Mouse (Mus musculus) spleen, embryonic (tissue): ENCODE measurements around the gene Ilf2.

ENCODE experiments used
- CTCF ChIA-PET: fragments of 350-600 bp; sonication (Branson Sonifier 250); formaldehyde crosslinking; loops from one replicate; lab custom pipeline; 2022; lab: Charles Lee

The Ilf2 gene

DNA sequence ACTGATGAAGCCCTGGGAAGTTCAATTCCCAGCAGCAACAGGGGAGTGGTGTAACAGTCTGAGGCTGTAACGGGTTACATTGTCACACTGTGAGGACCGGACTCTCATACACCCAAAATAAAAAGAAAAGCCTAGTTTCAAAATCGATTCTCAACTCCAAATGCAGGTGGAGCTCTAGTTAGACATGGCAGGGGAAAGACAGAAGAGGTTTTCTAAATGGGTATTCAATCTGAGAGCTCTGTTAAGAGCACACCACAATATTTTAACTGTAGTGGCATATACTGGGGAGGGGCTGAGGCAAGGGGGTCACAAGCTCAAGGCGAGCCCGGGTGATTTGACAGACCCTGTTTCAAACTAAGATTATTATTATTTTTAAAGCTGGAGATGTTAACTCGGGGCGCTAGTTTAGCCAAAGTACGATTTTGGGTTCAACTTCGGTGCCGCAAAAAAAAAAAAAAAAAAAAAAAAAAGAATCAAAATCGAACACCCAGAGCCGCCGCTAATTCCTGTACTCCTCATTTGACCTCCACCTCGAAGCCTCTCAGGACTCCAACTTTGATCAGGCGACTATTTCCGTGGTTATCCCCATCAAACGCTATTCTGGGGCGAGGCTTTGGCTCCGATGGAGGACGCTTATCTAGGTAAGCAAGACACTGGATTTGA lies 32.5 kb downstream of the Ilf2 start:
- CTCF ChIA-PET, result no interaction called here

DNA sequence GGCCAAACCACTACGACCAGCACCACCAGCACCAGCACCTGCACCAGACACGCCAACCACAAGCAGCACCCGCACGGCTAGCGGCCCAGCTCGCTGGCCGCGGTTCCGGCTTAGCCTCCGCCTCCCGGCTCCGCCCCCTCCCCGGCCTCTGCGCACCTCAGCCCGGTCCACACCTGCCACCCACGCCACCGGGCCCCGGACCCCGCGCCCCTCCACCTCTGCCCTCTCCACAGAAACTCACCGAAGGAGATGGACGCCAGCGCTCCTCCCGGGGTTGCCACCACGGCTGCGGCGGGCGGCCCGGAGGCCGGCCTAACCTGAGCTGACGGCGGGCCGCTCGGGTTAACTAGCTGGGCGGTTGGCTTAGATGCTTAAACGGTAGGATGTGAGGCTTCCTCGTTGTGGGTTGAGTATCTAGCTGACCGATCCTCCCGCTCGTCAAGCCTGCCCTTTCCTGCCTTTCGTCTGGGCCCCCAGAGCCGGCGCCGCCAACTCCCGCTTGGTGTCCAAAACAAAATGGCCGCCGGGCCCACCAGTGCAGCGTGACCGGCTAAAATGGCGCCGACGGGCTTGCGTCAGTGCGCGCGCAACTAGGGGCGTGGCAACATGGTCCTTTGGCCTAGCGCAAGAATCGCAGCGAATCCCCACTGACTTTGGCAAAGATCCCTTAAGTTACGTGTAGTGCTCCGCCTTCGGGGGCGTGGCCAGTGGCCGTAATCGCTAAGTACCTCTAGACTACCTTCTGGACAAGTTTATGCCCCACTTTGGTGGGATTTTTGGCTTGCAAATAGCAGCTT lies 33.2 kb downstream of the Ilf2 start, which contains the start of gene Chtop:
Chtop (minus strand) TSS at position 549 of the 797 bp plus-strand sequence.
- CTCF ChIA-PET, result no interaction called here

DNA sequence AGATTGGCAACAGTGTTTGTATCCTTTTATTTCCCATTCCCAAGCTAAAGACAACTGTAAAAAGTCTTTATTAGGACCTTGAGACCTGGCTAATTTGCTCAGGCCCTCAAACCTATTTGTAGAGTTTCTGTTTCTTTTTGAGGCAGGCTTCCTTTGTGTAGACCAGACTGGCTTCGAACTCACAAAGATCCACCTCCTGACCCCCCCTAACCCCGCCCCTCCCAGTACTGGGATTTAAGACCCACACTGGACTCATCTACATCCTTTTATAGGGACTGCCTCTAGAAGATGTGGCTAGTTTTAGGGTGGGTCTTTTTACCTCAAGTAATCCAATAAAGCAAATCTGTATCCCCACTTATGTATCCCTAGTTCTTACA lies 33.8 kb downstream of the Ilf2 start:
- CTCF ChIA-PET, result no interaction called here

DNA sequence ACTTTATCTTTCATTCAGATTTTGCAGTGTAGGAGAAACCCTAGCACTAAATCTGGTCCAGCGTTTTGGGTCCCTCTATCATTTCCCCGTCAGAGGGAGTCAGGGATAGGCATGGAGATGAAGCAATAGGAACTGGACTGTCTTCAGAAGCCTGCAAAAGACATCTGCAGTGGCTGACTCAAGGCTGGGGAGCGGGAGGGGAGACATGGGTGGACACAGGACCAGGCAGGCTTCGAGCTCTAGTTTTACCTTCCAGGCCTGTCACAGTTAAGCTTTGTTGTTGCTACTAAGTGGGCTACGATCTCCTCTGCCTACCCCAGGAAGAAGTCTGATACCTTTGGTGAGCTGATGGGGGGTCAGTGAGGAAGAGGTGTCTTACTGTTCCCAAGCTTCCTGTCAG lies 36.4 kb downstream of the Ilf2 start:
- CTCF ChIA-PET, result interaction anchor here (0.6 to 1.1 kb wide), 2 partner anchors 100 to 103 kb away, joined by 3 to 4 read pairs; no protein-coding TSS in a partner anchor

DNA sequence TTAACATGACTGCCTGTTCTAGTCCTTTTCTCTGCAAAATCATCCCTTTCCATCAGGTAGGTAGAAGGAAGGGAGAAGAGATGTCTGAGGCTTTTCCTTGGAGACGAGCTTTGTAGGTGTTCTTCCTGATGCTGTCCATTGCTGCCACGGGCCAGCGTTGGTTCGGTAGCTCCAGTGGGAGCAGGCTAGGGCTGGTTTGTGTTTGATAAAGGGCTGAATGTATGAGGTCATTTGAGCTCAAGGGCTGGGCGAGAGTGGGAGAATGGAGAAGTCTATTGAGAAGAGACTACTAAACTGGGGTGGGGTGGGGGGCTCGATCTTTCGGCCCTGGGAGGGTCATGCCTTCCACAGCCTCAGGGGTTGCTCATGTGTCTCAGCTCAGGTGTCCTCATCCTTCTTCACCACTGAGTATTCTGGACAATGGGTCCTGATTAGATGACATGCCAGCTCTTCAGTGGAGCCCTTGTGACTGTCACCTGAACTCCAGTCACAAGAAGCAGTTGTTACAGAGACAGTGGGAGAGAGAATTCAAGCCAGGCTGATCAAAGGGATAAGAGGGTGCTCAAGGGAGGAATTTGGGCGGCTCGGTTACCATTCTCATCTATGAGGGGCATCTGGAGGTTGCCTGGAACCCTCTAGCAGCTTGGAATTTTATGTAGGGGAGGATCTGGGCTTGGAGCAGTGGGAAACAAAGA lies 37.2 kb downstream of the Ilf2 start:
- CTCF ChIA-PET, result no interaction called here

DNA sequence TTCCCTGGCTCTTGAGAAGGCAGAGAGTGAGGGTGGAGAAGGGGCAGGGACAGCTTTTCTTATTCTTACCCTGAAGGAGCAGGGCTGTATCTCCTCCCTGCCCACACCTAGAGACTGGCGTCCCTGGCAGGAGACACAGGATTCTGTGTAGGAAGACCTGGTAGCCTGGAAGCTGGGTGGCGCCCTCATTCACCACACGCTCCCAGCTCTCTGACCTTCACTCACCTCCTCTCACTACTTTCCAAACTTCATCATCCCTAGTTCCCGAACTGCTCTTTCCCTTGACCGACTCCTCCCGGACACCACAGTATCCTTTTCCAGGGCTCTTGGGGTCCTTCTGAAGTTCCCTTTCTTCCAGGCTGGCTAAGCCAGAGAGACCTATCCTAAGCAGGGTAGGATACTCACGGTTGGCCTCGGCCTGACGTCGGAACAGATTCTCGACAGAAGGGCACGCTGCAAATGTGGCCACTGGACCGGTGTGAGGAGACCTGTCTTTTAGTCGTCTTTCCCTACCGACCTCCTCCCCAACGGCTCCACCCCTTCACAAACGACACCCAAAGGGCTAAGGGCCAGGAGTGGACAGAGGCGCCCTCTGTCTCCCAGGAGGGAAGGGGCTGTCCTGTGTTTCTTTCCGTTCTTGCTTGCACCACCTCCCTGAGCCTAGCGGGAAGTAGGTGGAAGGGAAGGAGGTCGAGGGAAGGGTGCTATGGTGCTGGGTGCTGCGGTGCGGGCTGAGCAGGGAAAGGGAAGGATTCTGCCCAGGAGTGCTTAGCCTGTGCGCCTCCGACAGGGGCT lies 38.1 kb downstream of the Ilf2 start, which contains the start of the genes S100a1 and S100a13:
S100a1 (minus strand) TSS at position 597 of the 795 bp plus-strand sequence.
S100a13 (plus strand) TSS at position 640 of the 795 bp plus-strand sequence.
- CTCF ChIA-PET, result no interaction called here

DNA sequence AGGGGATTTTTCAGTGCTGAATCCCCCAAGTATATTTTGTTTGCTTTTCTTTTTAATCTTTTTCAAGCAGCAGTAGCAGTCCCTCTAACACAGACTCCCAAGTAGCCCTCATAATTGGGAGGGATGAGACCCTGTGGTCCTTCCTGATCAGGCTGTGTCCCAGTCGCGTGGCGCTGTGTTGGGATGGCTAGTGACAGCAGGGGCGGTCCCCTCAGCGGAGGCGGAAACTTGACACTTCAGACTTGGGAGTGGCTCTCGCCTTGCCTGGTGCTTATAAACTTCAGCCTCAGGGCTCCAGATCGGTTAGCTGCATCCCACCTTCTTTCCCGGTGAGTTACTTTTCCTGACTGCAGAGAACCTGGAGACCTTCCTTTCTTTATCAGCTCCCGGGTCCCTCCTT lies 38.8 kb downstream of the Ilf2 start:
- CTCF ChIA-PET, result no interaction called here

DNA sequence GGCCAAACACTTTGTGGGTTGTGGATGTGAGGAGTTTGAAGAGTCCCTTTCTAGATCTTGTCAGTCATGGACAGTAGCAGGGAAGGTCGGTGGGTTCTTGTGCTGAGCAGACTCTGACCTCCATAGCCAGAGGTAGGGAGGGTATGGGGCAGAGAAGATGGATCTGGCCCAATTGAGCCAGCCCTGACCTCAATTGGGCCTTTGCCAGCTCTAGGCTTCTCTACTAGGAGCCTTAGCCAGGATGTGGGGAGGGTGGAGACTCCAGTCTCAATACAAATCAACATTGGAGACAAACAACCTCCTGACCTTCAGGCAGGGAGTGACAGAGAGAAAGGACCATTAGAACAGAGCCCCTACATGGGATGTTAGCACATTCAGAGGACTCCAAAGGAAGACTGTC lies 39.3 kb downstream of the Ilf2 start:
- CTCF ChIA-PET, result no interaction called here

DNA sequence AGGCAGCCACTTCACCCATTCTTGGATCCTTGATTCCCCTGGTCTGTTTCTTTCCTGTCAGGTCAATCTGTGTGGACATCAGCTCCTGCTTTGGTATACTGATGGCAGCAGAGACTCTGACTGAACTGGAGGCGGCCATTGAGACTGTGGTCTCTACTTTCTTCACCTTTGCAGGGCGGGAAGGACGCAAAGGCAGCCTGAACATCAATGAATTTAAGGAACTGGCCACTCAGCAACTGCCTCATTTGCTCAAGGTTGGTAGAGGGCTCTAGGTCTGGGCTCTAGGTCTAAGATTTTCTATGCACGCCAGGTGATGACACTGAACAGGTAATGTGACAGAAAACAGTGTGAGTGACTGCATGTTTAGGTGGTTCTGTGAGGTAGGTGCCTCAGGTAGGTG lies 39.9 kb downstream of the Ilf2 start:
- CTCF ChIA-PET, result no interaction called here

DNA sequence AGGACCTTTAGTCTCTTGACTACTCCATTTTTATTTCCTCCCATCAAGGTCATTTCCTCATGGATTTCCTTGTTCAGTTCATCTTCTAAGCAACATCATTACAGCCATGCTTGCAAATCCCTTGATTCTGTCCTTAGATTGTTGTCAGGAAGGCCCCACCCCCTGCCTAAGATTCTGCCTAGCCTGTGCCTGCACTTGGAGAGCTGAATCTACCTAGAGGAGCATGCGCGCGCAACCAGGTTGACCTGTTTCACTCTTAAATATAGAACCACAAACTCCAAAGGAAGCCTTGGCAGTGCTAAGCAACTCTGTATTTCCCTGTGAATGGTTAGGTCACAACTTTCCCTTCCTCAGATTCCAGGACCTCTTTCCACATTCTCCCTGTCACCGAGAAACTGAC lies 41.8 kb downstream of the Ilf2 start:
- CTCF ChIA-PET, result no interaction called here

DNA sequence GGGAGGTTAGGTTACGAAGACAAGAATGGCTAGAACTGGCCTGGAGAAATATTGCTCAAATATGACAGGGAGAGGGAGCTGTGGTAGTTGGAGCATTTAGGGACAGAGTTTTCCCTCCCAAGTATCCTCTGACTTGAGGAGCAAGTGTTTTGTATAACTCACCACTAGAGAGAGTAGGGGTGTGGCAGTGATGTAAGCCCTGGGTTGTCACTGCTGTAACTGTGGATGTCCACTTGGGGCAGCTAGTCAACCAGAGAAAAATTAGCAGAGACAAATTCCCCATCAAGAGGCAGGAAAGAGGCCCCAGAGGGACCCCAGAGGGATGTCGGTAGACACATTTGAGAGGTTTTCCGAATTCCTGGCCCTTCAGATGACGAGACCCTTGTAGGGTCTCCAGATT lies 49.5 kb downstream of the Ilf2 start:
- CTCF ChIA-PET, result interaction anchor here (0.6 kb wide), 1 partner anchor 121 kb away, joined by 3 read pairs; no protein-coding TSS in a partner anchor

DNA sequence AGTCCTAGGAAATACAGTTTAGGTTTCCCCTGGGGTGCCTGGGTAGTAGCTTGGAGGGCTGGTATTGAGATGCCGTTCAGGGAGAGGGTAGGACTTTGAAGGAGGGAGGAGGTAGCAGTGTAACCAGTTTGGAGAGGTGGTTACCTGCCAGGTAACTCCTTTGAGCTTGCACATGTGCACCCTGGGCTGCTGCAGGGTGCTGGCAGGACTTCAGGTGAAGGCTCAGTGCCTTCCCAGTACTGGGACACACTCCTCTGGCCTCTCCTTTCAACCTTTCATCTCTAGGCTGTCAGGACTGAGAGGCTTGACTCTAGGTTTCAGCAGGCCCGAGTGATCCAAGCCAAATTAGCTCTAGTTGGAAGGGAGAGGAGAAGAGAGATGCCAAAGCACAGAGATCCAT lies 50.1 kb downstream of the Ilf2 start:
- CTCF ChIA-PET, result no interaction called here

DNA sequence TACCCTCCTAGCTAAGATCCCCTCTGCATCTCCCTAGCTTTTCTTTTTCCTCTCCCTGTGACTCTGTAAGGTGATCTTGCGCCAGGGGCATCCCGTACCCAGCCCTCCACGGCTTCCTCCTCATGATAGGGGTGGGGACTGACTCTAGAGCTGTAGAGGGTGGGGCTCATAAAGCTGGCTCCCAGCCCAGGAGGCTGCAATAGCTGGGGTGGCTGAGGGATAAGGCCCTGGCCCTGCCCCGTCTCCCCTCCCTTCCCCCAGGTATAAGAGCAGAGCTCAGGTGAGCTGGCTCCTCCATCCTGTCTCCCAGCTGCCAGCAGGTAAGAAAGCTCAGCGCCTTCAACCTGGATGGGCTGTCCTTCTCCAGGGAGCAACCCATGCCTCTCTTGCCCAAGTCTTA lies 50.7 kb downstream of the Ilf2 start, which contains the start of gene S100a14:
S100a14 (plus strand) TSS at position 277 of the 400 bp plus-strand sequence.
- CTCF ChIA-PET, result no interaction called here

DNA sequence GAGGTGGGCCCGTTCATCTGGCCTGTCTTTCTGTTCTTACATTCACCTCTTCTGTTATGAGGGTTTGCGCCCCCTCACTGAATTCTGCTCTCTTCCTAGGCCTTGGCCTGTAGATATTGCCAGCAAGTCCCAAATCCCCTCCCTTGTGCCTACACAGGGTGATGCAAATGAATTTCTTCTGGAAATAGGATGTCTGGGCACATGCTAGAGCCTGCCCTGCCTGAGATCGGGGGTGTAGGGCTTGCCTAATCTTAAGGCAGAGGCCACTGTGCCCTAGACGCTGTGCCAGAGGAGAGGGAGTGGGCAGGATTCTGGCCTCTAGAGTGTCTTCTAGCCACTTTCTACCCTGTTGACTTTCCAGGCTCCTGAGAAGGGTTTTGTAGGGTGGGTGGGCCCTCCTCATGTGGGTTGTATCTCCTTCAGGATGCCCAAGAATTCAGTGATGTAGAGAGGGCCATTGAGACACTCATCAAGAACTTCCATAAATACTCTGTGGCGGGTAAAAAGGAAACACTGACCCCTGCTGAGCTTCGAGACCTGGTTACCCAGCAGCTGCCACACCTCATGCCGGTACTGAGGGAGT lies 51.5 kb downstream of the Ilf2 start:
- CTCF ChIA-PET, result no interaction called here

DNA sequence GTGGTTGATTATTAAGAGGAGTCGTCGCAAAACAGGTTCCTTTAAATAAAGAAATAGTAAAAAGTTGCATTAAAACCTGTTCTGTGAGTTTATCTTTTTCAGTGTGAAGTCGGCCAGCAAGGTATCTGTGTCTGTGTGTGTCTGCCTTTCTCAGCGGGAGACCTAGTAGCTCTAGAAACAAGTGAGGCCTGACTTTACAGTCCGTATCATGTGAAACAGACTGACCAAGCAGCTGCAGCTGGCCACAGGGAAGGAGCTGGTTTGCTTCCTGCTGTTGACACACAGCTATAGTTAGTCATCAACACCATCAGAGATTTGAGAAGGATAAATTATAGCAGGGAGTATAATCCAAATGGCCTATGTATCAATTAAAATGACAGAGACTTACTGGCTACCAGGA lies 55.8 kb downstream of the Ilf2 start:
- CTCF ChIA-PET, result no interaction called here

DNA sequence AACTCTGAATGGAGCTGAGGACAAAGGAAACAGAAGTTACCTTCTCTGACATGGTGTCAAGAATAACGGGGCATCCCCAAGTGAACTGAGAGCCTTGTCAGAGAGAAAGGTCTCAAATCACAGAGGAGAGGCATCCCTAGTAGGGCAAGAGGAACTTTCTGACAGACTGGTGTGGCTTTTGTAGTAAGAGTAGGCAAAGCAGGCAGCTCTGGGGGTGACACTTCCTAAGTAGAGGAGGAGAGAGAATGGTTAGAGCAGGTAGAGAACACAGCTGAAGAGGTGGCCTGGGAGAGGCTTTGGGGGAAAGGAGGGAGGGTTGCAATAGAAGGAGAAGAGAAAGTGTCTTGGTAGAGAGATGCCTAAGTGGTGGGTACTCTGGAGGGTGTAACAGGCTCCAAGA lies 59.5 kb downstream of the Ilf2 start:
- CTCF ChIA-PET, result no interaction called here

DNA sequence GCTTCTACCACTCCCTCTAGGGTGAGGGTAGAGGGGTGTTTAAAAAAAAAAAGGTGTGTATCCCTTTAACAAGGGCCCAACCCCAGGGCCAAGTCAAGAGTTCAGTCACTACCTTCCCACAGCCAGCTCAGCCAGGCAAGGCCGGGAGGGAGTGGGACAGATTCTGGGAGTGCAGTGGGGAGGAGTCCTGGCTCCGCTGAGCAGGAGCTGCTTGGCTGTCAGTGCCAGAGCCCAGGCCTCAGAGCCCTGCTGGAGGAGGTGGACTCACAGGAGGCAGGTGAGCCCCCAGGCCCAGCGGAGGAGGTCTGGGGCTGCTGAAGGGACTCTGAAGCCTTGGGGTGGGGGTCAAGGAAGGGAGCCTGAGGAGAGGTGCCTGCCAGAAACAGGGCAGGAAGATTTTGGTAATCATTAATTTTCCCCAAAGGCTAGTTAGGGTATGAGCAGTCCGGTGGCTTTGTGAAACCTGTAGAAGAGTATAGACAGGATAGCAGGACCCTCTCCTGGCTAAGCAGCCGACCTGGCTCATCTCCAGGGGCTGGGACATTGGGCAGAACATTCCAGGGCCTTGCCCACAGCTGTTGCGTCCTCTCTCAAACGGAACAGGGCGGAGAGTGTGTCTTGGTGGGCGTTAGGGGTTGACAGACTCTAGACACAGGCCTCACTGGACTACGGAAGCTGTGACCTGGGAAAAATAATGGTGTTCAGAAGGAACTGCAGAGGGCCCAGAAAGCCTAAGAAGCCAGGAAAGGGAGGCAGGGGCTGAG lies 61.4 kb downstream of the Ilf2 start, which contains the start of gene S100a16:
S100a16 (plus strand) TSS at position 114 of the 764 bp plus-strand sequence.
- CTCF ChIA-PET, result interaction anchor here (0.6 kb wide), 1 partner anchor 22 kb away, joined by 5 read pairs; no protein-coding TSS in a partner anchor

DNA sequence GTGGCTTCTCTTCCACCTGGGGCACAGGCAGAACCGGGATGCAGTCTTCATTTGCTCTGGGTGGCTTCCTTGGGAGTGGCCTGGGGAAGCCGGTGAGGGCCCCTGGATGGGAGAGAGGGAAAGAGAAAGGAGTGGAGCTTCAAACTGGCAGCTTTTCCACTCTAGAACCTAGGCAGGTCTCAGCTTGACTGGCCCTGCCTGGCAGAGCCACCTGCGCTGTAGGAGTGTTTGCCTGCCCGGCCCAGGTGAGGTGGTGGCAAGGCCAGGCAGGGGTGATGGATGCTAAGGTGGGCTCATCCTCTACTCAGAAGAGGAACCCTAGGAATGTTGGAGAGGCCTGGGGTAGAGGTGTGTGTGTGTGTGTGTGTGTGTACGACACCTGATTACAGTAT lies 62.0 kb downstream of the Ilf2 start:
- CTCF ChIA-PET, result no interaction called here
